In the genomic region with DNA sequence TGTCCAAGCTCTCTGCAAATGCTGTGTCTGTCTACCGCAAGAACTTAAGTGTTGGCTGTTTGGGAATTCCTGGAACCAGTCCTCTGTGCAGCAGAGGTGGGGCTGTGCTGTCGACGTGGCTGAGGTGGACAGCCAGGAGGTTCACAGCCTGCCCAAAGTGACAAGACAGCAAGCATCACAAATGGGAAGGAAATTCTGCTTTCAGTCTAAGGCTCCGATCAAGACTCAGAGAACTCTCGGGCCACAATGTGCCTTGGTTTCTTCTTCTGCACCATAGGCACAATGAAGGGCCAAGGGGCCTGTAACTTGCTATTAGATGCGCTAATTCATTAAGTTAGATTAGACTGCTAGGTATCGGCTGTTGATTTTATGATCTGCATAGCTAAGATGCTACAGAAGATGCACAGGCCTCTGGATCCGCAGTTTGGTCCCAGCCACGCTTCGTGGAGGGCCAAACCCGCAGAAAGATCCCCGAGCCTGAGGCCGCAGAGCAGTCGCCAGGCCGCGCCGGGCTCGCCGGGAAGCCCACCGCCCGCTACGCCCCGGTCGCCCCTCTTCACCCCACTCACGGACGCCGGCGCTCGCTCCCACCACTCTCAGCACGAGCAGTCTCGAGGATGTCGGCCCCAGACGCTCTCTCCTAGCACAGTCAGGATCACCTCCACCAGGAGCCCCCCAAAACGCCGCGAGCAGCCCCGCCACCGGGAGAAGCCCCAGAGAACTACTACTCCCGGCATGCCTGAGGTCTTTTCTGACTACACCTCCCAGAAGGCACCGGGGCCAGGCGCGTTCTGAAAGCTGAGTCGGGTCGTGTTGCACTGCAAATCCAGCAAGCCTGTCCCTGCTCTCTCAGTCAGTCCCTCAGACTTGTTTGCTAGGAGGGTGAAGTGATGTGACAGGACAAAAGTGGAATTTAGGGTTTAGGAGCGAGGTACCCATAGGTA, we compare ENCODE assay signal across 8 mouse cellular contexts. TPM values are rescaled to one million over a fixed set of nuclear protein-coding genes. Genes with fewer than 3 reads are reported as not detected.
A peak's percentile ranks its signal among the peaks of the same experiment; 100 is the strongest.
DNase-seq lines count a peak whose midpoint lies in the region; ATAC-seq lines count a peak whose summit lies in the region.

Gene Zfp354c, minus strand, starts transcription at position 715 of the 944 bp plus-strand sequence.

- H3K4me2 ChIP-seq in hindbrain, embryonic 14.5 days (replicated peaks) = peak within 1 kb of the TSS; percentile 64

- peaks cover 37% of the 10 kb centered on the region for H3K36me3 ChIP-seq in hindbrain, embryonic 14.5 days (replicated peaks; ENCODE audit: control insufficient read depth, insufficient read depth)

- peak; percentile 89 for DNase-seq in R1 (ENCODE audit: low read depth, low spot score)
- peak; percentile 91 to 94 for DNase-seq in cerebellum, postnatal 10 days
- DNase-seq in frontal cortex, postnatal 25 days (ENCODE audit: low spot score in 2 of 2) = peak; percentile 76 to 87
- peak; percentile 85 for DNase-seq in hindbrain, embryonic 14.5 days (ENCODE audit: low spot score)
- DNase-seq in layer of hippocampus, postnatal 36 days = peak; percentile 87 to 90
- DNase-seq in lung, postnatal 25 days (ENCODE audit: low spot score) = peak; percentile 81
- peak; percentile 87 for DNase-seq in retina, embryonic 14.5 days (ENCODE audit: low spot score)
- peak; percentile 84 to 88 for DNase-seq in thymus, postnatal 36 days

- peak within 1 kb of the TSS; percentile 69 for H3K27ac ChIP-seq in hindbrain, embryonic 14.5 days

- WGBS in hindbrain, embryonic 14.5 days = 2% methylated on average over 45 of the region's 45 CpGs

- peak within 1 kb of the TSS; percentile 73 for H3K9ac ChIP-seq in hindbrain, embryonic 14.5 days

- H3K4me1 ChIP-seq in hindbrain, embryonic 14.5 days (replicated peaks; ENCODE audit: control insufficient read depth, insufficient read depth, low read length) = peaks cover 9% of the 10 kb centered on the region

- peak within 1 kb of the TSS; percentile 57 for H3K4me3 ChIP-seq in hindbrain, embryonic 14.5 days (replicated peaks; ENCODE audit: low read length)

- H3K9me3 ChIP-seq in hindbrain, embryonic 14.5 days (ENCODE audit: control insufficient read depth, low read length) = 0 out of 2 replicates have a peak, but pooled peaks cover 2% of the 10 kb centered on the region

- H3K27me3 ChIP-seq in hindbrain, embryonic 14.5 days (ENCODE audit: control insufficient read depth, insufficient read depth, low read length) = no peaks in the 10 kb centered on the region

- peak; percentile 98 for ATAC-seq in hindbrain, embryonic 14.5 days (ENCODE audit: low FRiP score)

RNA-seq across cellular contexts. Expression of gene Zfp354c, which starts in this region (rescaled TPM):
- polyA plus RNA-seq in hindbrain, embryonic 14.5 days (2014; fragmentation: Nextera tagmentation; extraction: Ambion mirVana) = 71.9 and 80.9 TPM in 2 replicates
- total RNA-seq in layer of hippocampus, postnatal 36 days (2021) = 10 to 100 TPM; 51.4 to 52.3 TPM

Comparison
In these comparisons a context has a peak if more than half of its experiments do, and no peak if none do; other contexts are left out.
1. Peak in every context shown above with its lines: DNase-seq, ATAC-seq, H3K4me3 ChIP-seq and H3K27ac ChIP-seq.